Mouse (Mus musculus) heart, embryonic 15.5 days (tissue): Measurements from ENCODE around the gene Osbpl3. TPM values are rescaled to one million over a fixed set of nuclear protein-coding genes. Genes with fewer than 3 reads are reported as not detected.

Experiments
- ATAC-seq: fragments of 200-750 bp; cut with Nextera tagmentation; replicated peaks from 2 replicates; pipeline ENCODE4 v1.8.0; 2017; ENCODE audit warnings: low read depth, moderate TSS enrichment; ENCODE audit not compliant: insufficient number of reproducible peaks, insufficient read depth, low FRiP score
- H3K27ac ChIP-seq: fragments of 300-500 bp; sonication (generic); 2 replicates; pipeline ENCODE4 v1.5.1; 2015; ENCODE audit warnings: mild to moderate bottlenecking, inconsistent platforms
- H3K27me3 ChIP-seq: fragments of 300-500 bp; sonication (generic); 2 replicates; pipeline ENCODE4 v1.6.1; 2015; ENCODE audit warnings: inconsistent platforms
- H3K36me3 ChIP-seq: fragments of 300-500 bp; sonication (generic); 2 replicates; pipeline ENCODE4 v1.6.1; 2015; ENCODE audit warnings: mild to moderate bottlenecking, inconsistent platforms
- H3K4me1 ChIP-seq: fragments of 300-500 bp; sonication (generic); replicated peaks from 2 replicates; pipeline ENCODE4 v1.6.1; 2015; ENCODE audit warnings: inconsistent platforms
- H3K4me2 ChIP-seq: fragments of 300-500 bp; sonication (generic); 2 replicates; pipeline ENCODE4 v1.6.1; 2015; ENCODE audit warnings: inconsistent platforms, mild to moderate bottlenecking, moderate library complexity
- H3K4me3 ChIP-seq: fragments of 300-500 bp; sonication (generic); 2 replicates; pipeline ENCODE4 v1.5.1; 2015; ENCODE audit warnings: mild to moderate bottlenecking, inconsistent platforms
- H3K9ac ChIP-seq: fragments of 300-500 bp; sonication (generic); 2 replicates; pipeline ENCODE4 v1.6.1; 2015; ENCODE audit warnings: mild to moderate bottlenecking, inconsistent platforms
- H3K9me3 ChIP-seq: fragments of 300-500 bp; sonication (generic); replicated peaks from 2 replicates; pipeline ENCODE4 v1.6.1; 2016; ENCODE audit warnings: inconsistent platforms
- WGBS: fragments of 180-500 bp; shearing (Covaris S2); methylation state at CpG from one replicate; pipeline ENCODE4 v1.1.7; 2015; ENCODE audit warnings: mixed read lengths; 5-methylcytosine and 5-hydroxymethylcytosine counted together
- polyA plus RNA-seq: library from polyadenylated mRNA; unstranded; fragments of >200 nt; fragmentation: Nextera tagmentation; extraction: Ambion mirVana; gene quantifications from 2 replicates; pipeline ENCODE4 v1.2.1, GENCODE M21; 2015

Gene Osbpl3
- polyA plus RNA-seq, 1 experiment from 2014 or later = 15.8 TPM

GRCm38 (mm10) chr6:50464690-50465485, 8.9 kb upstream of the Osbpl3 start:
- no peak for ATAC-seq
- no peaks in the 10 kb centered on the region for H3K9me3 ChIP-seq
- H3K36me3 ChIP-seq = no peaks in the 10 kb centered on the region
- no peak overlapping the region for H3K4me3 ChIP-seq
- H3K9ac ChIP-seq = no peak overlapping the region
- no peaks in the 10 kb centered on the region for H3K27me3 ChIP-seq
- no peaks in the 10 kb centered on the region for H3K4me1 ChIP-seq
- 76% methylated on average over 9 of the region's 9 CpGs for WGBS
- no peak overlapping the region for H3K27ac ChIP-seq
- no peak overlapping the region for H3K4me2 ChIP-seq

DNA sequence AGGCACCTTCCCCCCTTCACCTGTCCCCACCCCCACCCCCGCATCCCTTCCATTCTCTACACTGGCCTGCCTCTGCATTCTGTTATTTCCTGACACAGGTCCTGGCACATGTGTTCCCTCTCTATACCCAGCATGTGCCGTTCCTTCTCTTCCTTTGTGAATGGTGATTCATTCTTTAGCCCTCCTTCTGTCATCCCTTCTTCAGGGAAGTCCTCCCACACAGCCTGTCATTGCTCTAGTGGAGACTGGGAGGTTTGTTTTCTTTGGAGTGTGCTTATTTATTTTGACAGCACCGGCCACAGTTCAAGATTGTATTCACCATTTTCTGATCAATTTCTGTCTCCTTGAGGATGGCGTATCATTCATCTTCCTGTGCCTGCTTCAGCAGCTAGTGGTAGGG, 6.0 kb upstream of the Osbpl3 start:
- no peaks in the 10 kb centered on the region for H3K27me3 ChIP-seq
- no peak overlapping the region for H3K9ac ChIP-seq
- ATAC-seq = no peak
- no peaks in the 10 kb centered on the region for H3K9me3 ChIP-seq
- 55% methylated on average over 4 of the region's 4 CpGs for WGBS
- no peaks in the 10 kb centered on the region for H3K36me3 ChIP-seq
- H3K4me2 ChIP-seq = no peak overlapping the region
- no peak overlapping the region for H3K4me3 ChIP-seq
- H3K27ac ChIP-seq = no peak overlapping the region
- no peaks in the 10 kb centered on the region for H3K4me1 ChIP-seq

DNA sequence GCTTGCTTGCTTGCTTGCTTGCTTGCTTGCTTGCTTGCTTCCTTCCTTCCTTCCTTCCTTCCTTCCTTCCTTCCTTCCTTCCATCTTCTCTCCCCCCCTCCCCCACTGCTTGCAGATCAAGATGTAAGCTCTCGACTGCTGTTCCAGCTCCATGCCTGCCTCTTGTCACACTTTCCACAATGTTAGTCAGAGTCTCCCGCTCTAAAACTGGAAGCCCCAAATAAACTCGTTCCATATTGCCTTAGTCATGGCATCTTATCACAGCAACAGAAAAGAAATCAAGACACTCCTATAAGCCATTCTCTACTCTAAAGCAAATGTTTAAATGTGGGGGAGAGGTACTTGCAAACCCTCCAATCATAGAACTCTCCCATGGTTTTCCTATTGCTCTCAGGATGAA, 5.6 kb upstream of the Osbpl3 start:
- Histone ChIP-seq H3K4me3 (no peak overlapping the region), H3K9ac (no peak overlapping the region), H3K27ac (no peak overlapping the region), H3K36me3 (no peaks in the 10 kb centered on the region), H3K27me3 (no peaks in the 10 kb centered on the region), H3K4me2 (no peak overlapping the region), H3K4me1 (no peaks in the 10 kb centered on the region), H3K9me3 (no peaks in the 10 kb centered on the region)
- 50% methylated on average over 3 of the region's 3 CpGs for WGBS
- no peak for ATAC-seq

- Histone ChIP-seq H3K4me2 (no peak overlapping the region), H3K9me3 (no peaks in the 10 kb centered on the region), H3K9ac (no peak overlapping the region), H3K27ac (no peak overlapping the region), H3K4me1 (0 out of 2 replicates have a peak, but pooled peaks cover 2% of the 10 kb centered on the region), H3K36me3 (no peaks in the 10 kb centered on the region), H3K4me3 (no peak overlapping the region), H3K27me3 (no peaks in the 10 kb centered on the region)
- ATAC-seq = no peak
- 76% methylated on average over 5 of the region's 5 CpGs for WGBS
Measured at GRCm38 (mm10) chr6:50460646-50461045, 4.6 kb upstream of the Osbpl3 start.

GRCm38 (mm10) chr6:50460246-50460645, 4.2 kb upstream of the Osbpl3 start:
- no peaks in the 10 kb centered on the region for H3K27me3 ChIP-seq
- no peaks in the 10 kb centered on the region for H3K36me3 ChIP-seq
- H3K9ac ChIP-seq = no peak overlapping the region
- H3K9me3 ChIP-seq = no peaks in the 10 kb centered on the region
- H3K27ac ChIP-seq = no peak overlapping the region
- H3K4me1 ChIP-seq = 0 out of 2 replicates have a peak, but pooled peaks cover 3% of the 10 kb centered on the region
- no peak for ATAC-seq
- H3K4me3 ChIP-seq = no peak overlapping the region
- H3K4me2 ChIP-seq = no peak overlapping the region

- no peaks in the 10 kb centered on the region for H3K9me3 ChIP-seq
- H3K36me3 ChIP-seq = no peaks in the 10 kb centered on the region
- no peak overlapping the region for H3K27ac ChIP-seq
- no peak for ATAC-seq
- 56% methylated on average over 5 of the region's 5 CpGs for WGBS
- H3K4me1 ChIP-seq = peaks cover 12% of the 10 kb centered on the region; the same call in 1 of the 2 replicates
- no peak overlapping the region for H3K4me3 ChIP-seq
- no peak overlapping the region for H3K9ac ChIP-seq
- H3K4me2 ChIP-seq = no peak overlapping the region
- no peaks in the 10 kb centered on the region for H3K27me3 ChIP-seq
Measured at GRCm38 (mm10) chr6:50459271-50459670, 3.3 kb upstream of the Osbpl3 start.

GRCm38 (mm10) chr6:50457551-50458348, 1.7 kb upstream of the Osbpl3 start:
- no peak for ATAC-seq
- H3K36me3 ChIP-seq = no peaks in the 10 kb centered on the region
- no peak overlapping the region for H3K27ac ChIP-seq
- peaks cover 12% of the 10 kb centered on the region; the same call in 1 of the 2 replicates for H3K4me1 ChIP-seq
- H3K9ac ChIP-seq = no peak overlapping the region
- no peak overlapping the region for H3K4me3 ChIP-seq
- no peaks in the 10 kb centered on the region for H3K9me3 ChIP-seq
- 76% methylated on average over 12 of the region's 12 CpGs for WGBS
- H3K27me3 ChIP-seq = no peaks in the 10 kb centered on the region
- no peak overlapping the region for H3K4me2 ChIP-seq

DNA sequence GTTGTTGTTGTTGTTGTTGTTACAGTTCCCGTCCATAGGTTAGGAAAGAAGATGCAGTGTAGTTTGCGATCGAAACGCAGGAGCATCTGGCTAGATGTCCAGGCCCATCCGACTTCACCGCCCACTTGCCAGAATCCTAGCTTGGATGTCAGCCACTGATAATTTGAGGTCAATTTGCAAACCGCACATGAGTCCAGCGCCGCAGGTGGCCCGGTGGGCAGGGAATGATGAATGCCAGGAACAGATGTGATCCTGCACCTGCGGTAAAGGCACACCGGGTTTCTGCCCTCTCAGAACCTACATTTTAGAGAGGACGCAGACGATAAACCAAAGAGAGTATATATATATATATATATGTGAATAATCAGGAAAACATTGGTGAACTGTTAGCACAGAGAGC, 705 bp upstream of the Osbpl3 start:
- peak overlapping the region; percentile 83 for H3K4me3 ChIP-seq
- no peak for ATAC-seq

GRCm38 (mm10) chr6:50455102-50455828, 736 bp downstream of the Osbpl3 start:
- peak overlapping the region; percentile 95 for H3K27ac ChIP-seq
- H3K4me2 ChIP-seq = peak overlapping the region; percentile 88
- H3K36me3 ChIP-seq = no peaks in the 10 kb centered on the region
- H3K9me3 ChIP-seq = no peaks in the 10 kb centered on the region
- H3K4me3 ChIP-seq = peak overlapping the region; percentile 83
- peak; percentile 40 for ATAC-seq
- WGBS = 1% methylated on average over 39 of the region's 39 CpGs
- no peaks in the 10 kb centered on the region for H3K27me3 ChIP-seq
- peak overlapping the region; percentile 77 for H3K9ac ChIP-seq
- peaks cover 12% of the 10 kb centered on the region; the same call in 1 of the 2 replicates for H3K4me1 ChIP-seq

More for the DNA sequence above, 705 bp upstream of the Osbpl3 start:
- 70% methylated on average over 14 of the region's 14 CpGs for WGBS
- Histone ChIP-seq H3K4me2 (peak overlapping the region; percentile 88), H3K36me3 (no peaks in the 10 kb centered on the region), H3K4me1 (peaks cover 12% of the 10 kb centered on the region; the same call in 1 of the 2 replicates), H3K9me3 (no peaks in the 10 kb centered on the region), H3K27me3 (no peaks in the 10 kb centered on the region), H3K9ac (no peak overlapping the region), H3K27ac (no peak overlapping the region)

GRCm38 (mm10) chr6:50453651-50454050, 2.4 kb downstream of the Osbpl3 start:
- peaks cover 12% of the 10 kb centered on the region; the same call in 1 of the 2 replicates for H3K4me1 ChIP-seq
- WGBS = 49% methylated on average over 6 of the region's 6 CpGs
- no peak overlapping the region for H3K9ac ChIP-seq

GRCm38 (mm10) chr6:50452220-50452619, 3.8 kb downstream of the Osbpl3 start:
- no peaks in the 10 kb centered on the region for H3K9me3 ChIP-seq
- H3K36me3 ChIP-seq = no peaks in the 10 kb centered on the region
- H3K4me3 ChIP-seq = no peak overlapping the region
- WGBS = 92% methylated on average over 10 of the region's 10 CpGs
- ATAC-seq = no peak
- H3K27me3 ChIP-seq = no peaks in the 10 kb centered on the region
- peaks cover 12% of the 10 kb centered on the region; the same call in 1 of the 2 replicates for H3K4me1 ChIP-seq
- H3K9ac ChIP-seq = no peak overlapping the region
- no peak overlapping the region for H3K27ac ChIP-seq
- H3K4me2 ChIP-seq = no peak overlapping the region

More at GRCm38 (mm10) chr6:50453651-50454050, 2.4 kb downstream of the Osbpl3 start:
- H3K4me3 ChIP-seq = no peak overlapping the region
- no peak overlapping the region for H3K4me2 ChIP-seq
- no peaks in the 10 kb centered on the region for H3K36me3 ChIP-seq
- no peak overlapping the region for H3K27ac ChIP-seq
- ATAC-seq = no peak
- no peaks in the 10 kb centered on the region for H3K27me3 ChIP-seq
- H3K9me3 ChIP-seq = no peaks in the 10 kb centered on the region
